Mouse (Mus musculus) ES-Bruce4 (cell line): ENCODE results near the gene Scgb3a1.

Experiments
- CTCF ChIP-seq: IDR thresholded peaks from one replicate; pipeline ENCODE4 v1.8.1; 2011; ENCODE audit warnings: low read depth, low read length
- EP300 ChIP-seq: IDR thresholded peaks from 2 replicates; pipeline ENCODE4 v1.6.1; 2011; ENCODE audit warnings: low read depth, low read length; ENCODE audit not compliant: insufficient read depth
- POLR2A ChIP-seq: IDR thresholded peaks from one replicate; pipeline ENCODE4 v1.8.1; 2011; ENCODE audit warnings: low read length; ENCODE audit not compliant: insufficient read depth

DNA sequence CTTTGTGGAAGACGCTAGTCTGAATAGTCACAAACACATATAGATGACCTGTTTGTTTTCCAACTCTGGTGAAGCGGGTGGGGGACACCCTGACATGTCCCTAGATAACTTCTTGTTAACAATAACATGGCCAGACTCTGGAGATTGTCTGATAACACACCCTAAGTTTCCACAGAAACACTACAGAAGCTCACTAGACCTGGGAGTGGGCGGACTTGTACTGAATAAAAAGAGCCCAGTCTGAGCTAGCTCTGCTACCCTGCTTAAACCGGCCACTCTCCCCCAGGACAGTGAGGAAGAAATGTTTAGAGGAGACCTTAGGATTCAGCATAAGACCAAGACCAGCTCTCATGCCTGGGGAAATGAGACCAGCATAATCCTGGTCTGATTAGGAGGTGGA is 2.1 kb downstream of the Scgb3a1 start:
- TF ChIP-seq POLR2A (no peak), EP300 (no peak), CTCF (no peak)
